Mouse (Mus musculus) urinary bladder, postnatal 25 days (tissue): Measurements from ENCODE around the gene Elobl.

Source experiments
- DNase-seq: peaks from one replicate; pipeline ENCODE4 v3.0.0; 2022; ENCODE audit warnings: low spot score

The Elobl gene

GRCm38 (mm10) chr11:88988956-88989355, 22.2 kb upstream of the Elobl start:
- DNase-seq = no peak

GRCm38 (mm10) chr11:88986616-88987015, 19.9 kb upstream of the Elobl start:
- DNase-seq = no peak

- no peak for DNase-seq
Observed at GRCm38 (mm10) chr11:88981337-88981736, 14.6 kb upstream of the Elobl start.

- no peak for DNase-seq
Observed at GRCm38 (mm10) chr11:88977188-88977587, 10.5 kb upstream of the Elobl start.

- DNase-seq = no peak
Observed at GRCm38 (mm10) chr11:88976320-88976719, 9.6 kb upstream of the Elobl start.

- DNase-seq = peak; percentile 91
Observed at GRCm38 (mm10) chr11:88973776-88974701, 7.3 kb upstream of the Elobl start.

GRCm38 (mm10) chr11:88970202-88970732, 3.5 kb upstream of the Elobl start, which contains the start of gene Coil:
Gene Coil, plus strand, starts transcription at chr11:88970252.
- DNase-seq = no peak

GRCm38 (mm10) chr11:88958851-88959250, 7.9 kb downstream of the Elobl start:
- DNase-seq = no peak

GRCm38 (mm10) chr11:88955217-88955969, 11.3 kb downstream of the Elobl start, which contains the start of gene Scpep1:
Gene Scpep1, minus strand, starts transcription at chr11:88955465.
- peak; percentile 94 for DNase-seq

- no peak for DNase-seq
Observed at GRCm38 (mm10) chr11:88954803-88955202, 11.9 kb downstream of the Elobl start.

GRCm38 (mm10) chr11:88953582-88953981, 13.1 kb downstream of the Elobl start:
- no peak for DNase-seq

- DNase-seq = no peak
Observed at GRCm38 (mm10) chr11:88952117-88952516, 14.6 kb downstream of the Elobl start.

- DNase-seq = no peak
Observed at GRCm38 (mm10) chr11:88951576-88951975, 15.2 kb downstream of the Elobl start.

- no peak for DNase-seq
Observed at GRCm38 (mm10) chr11:88950640-88951250, 16.0 kb downstream of the Elobl start.

- DNase-seq = no peak
Observed at GRCm38 (mm10) chr11:88949802-88950639, 16.7 kb downstream of the Elobl start.

- DNase-seq = no peak
Observed at GRCm38 (mm10) chr11:88948896-88949295, 17.8 kb downstream of the Elobl start.

GRCm38 (mm10) chr11:88945971-88946585, 20.7 kb downstream of the Elobl start:
- no peak for DNase-seq

GRCm38 (mm10) chr11:88941489-88941888, 25.2 kb downstream of the Elobl start:
- no peak for DNase-seq

- DNase-seq = no peak
Observed at GRCm38 (mm10) chr11:88939634-88940033, 27.1 kb downstream of the Elobl start.

GRCm38 (mm10) chr11:88938770-88939169, 28.0 kb downstream of the Elobl start:
- DNase-seq = no peak

GRCm38 (mm10) chr11:88937886-88938285, 28.8 kb downstream of the Elobl start:
- DNase-seq = no peak
